Mouse (Mus musculus) MEL (cell line): ENCODE measurements around the gene Olfr57.

ENCODE experiments used
- CHD2 ChIP-seq: IDR thresholded peaks from 2 replicates; pipeline ENCODE4 v1.6.1; 2011; ENCODE audit warnings: low read length, improper control_type of control experiment
- CTCF ChIP-seq, 3 experiments: IDR thresholded peaks in 2 of 3; conservative IDR thresholded peaks in 1 of 3; 2 replicates each; pipeline ENCODE4 v1.5.1; 2011 to 2012; ENCODE audit warnings: low read length in 3 of 3, low read depth in 2 of 3, mild to moderate bottlenecking in 2 of 3, improper control_type of control experiment in 1 of 3, inconsistent platforms in 1 of 3, mixed read lengths in 1 of 3, moderate library complexity in 1 of 3; ENCODE audit not compliant: control insufficient read depth in 1 of 3, insufficient read depth in 1 of 3, poor library complexity in 1 of 3, severe bottlenecking in 1 of 3
- GATA1 ChIP-seq: IDR thresholded peaks from 2 replicates; pipeline ENCODE4 v1.6.1; 2011; ENCODE audit warnings: low read depth, low read length, improper control_type of control experiment
- KAT2A ChIP-seq: conservative IDR thresholded peaks from 2 replicates; pipeline ENCODE4 v1.6.1; 2012; ENCODE audit warnings: low read depth, low read length, improper control_type of control experiment, inconsistent platforms
- MAX ChIP-seq: IDR thresholded peaks from 2 replicates; pipeline ENCODE4 v1.6.1; 2011; ENCODE audit warnings: low read length, improper control_type of control experiment
- MXI1 ChIP-seq: IDR thresholded peaks from 2 replicates; pipeline ENCODE4 v1.6.1; 2011; ENCODE audit warnings: mild to moderate bottlenecking, low read depth, low read length, improper control_type of control experiment
- POLR2A ChIP-seq, 2 experiments: IDR thresholded peaks; 2 replicates each; pipeline ENCODE4 v1.6.1; 2011 to 2012; ENCODE audit warnings: low read length in 2 of 2, mild to moderate bottlenecking in 2 of 2, control low read depth in 1 of 2, improper control_type of control experiment in 1 of 2, low read depth in 1 of 2, moderate library complexity in 1 of 2; ENCODE audit not compliant: control insufficient read depth in 1 of 2, insufficient read depth in 1 of 2, poor library complexity in 1 of 2
- RAD21 ChIP-seq: IDR thresholded peaks from 2 replicates; pipeline ENCODE4 v1.6.1; 2011; ENCODE audit warnings: mild to moderate bottlenecking, low read depth, low read length, improper control_type of control experiment
- UBTF ChIP-seq: IDR thresholded peaks from 2 replicates; pipeline ENCODE4 v1.6.1; 2012; ENCODE audit warnings: low read depth, mild to moderate bottlenecking, inconsistent platforms, low read length, improper control_type of control experiment, moderate library complexity, borderline replicate concordance; ENCODE audit not compliant: insufficient read depth
- USF1 ChIP-seq: IDR thresholded peaks from 2 replicates; pipeline ENCODE4 v1.6.1; 2014; ENCODE audit warnings: low read depth, mild to moderate bottlenecking, inconsistent platforms, low read length, improper control_type of control experiment, moderate library complexity
- USF2 ChIP-seq, 2 experiments: IDR thresholded peaks; 2 replicates each; pipeline ENCODE4 v1.6.1; 2011 to 2012; ENCODE audit warnings: improper control_type of control experiment in 2 of 2, low read length in 2 of 2, borderline replicate concordance in 1 of 2, inconsistent platforms in 1 of 2, low read depth in 1 of 2, mild to moderate bottlenecking in 1 of 2; ENCODE audit not compliant: insufficient read depth in 1 of 2
- ZKSCAN1 ChIP-seq: IDR thresholded peaks from 2 replicates; pipeline ENCODE4 v1.6.1; 2012; ENCODE audit warnings: low read depth, mild to moderate bottlenecking, inconsistent platforms, low read length, improper control_type of control experiment, moderate library complexity

GRCm38 (mm10) chr10:79012172-79012571, 16.4 kb upstream of the Olfr57 start, which contains the start of gene Olfr1351:
- TF ChIP-seq POLR2A (IDR thresholded peaks at IDR 0.05; ENCODE audit: control insufficient read depth in 1 of 2, insufficient read depth in 1 of 2, low read depth in 1 of 2, low read length in 2 of 2, poor library complexity in 1 of 2) (no peak), CTCF (IDR thresholded peaks at IDR 0.05 in 2 of 3, conservative IDR thresholded peaks at IDR 0.05 in 1 of 3; ENCODE audit: control insufficient read depth in 1 of 3, insufficient read depth in 1 of 3, low read depth in 2 of 3, low read length in 3 of 3, poor library complexity in 1 of 3, severe bottlenecking in 1 of 3) (no peak), MAX (no peak), UBTF (no peak), CHD2 (no peak), RAD21 (no peak), GATA1 (no peak), USF1 (no peak), MXI1 (no peak), USF2 (IDR thresholded peaks at IDR 0.05; ENCODE audit: borderline replicate concordance in 1 of 2, insufficient read depth in 1 of 2, low read depth in 1 of 2, low read length in 2 of 2) (no peak), ZKSCAN1 (no peak), KAT2A (no peak)
